ENCODE assay signal across 8 mouse cellular contexts in the genomic region with DNA sequence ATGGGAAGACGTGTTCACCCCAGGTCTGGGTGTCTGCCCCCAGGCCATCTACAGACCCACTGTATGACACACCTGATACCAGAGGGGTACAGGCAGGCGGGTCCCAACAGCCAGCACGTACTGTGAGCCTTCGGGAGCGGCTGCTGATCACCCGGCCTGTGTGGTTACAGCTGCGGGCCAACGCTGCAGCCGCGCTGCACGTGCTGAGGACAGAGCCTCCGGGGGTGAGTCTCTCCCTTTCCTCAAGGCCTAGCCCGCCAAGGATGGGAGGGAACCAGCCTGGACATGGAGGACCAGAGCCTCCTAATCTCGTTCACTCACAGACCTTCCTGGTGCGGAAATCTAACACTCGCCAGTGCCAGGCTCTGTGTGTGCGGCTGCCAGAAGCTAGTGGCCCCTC. TPM values are rescaled to one million over a fixed set of nuclear protein-coding genes. Genes with fewer than 3 reads are reported as not detected.
DNase-seq lines count a peak whose midpoint lies in the region; ATAC-seq and TF ChIP-seq lines count a peak whose summit lies in the region.

No protein-coding gene starts in this region.

- peaks cover 16% of the 10 kb centered on the region for H3K27me3 ChIP-seq in heart, embryonic 16.5 days (ENCODE audit: control insufficient read depth, insufficient read depth, low read length)
- H3K27me3 ChIP-seq in liver, postnatal 0 days (ENCODE audit: insufficient read depth, low read length): peaks cover 30% of the 10 kb centered on the region
- H3K27me3 ChIP-seq in thymus, adult 2 months (ENCODE audit: control insufficient read depth, insufficient read depth, low read length): no peaks in the 10 kb centered on the region; the same call in 1 of the 2 replicates

- H3K4me3 ChIP-seq in heart, embryonic 16.5 days (ENCODE audit: low read length): peak overlapping the region; percentile 36
- 0 out of 2 replicates have a peak overlapping the region, but pooled peaks have one; percentile 11 for H3K4me3 ChIP-seq in liver, postnatal 0 days (ENCODE audit: low read depth, low read length)
- H3K4me3 ChIP-seq in thymus, adult 2 months (ENCODE audit: control insufficient read depth, insufficient read depth, low read length): no peak overlapping the region

- peak overlapping the region; percentile 55 for H3K9ac ChIP-seq in heart, embryonic 16.5 days (ENCODE audit: low read length)
- H3K9ac ChIP-seq in liver, postnatal 0 days (replicated peaks): no peak overlapping the region; the same call in 1 of the 2 replicates

- H3K9me3 ChIP-seq in heart, embryonic 16.5 days (replicated peaks; ENCODE audit: control insufficient read depth, low read length): no peaks in the 10 kb centered on the region
- no peaks in the 10 kb centered on the region for H3K9me3 ChIP-seq in liver, postnatal 0 days (ENCODE audit: low read length)

- H3K27ac ChIP-seq in heart, embryonic 16.5 days (ENCODE audit: low read length): peak overlapping the region; percentile 4; the same call in 1 of the 2 replicates
- H3K27ac ChIP-seq in liver, postnatal 0 days (ENCODE audit: low read depth): no peak overlapping the region
- H3K27ac ChIP-seq in thymus, adult 2 months (ENCODE audit: control insufficient read depth, insufficient read depth, low read length): no peak overlapping the region

- H3K4me2 ChIP-seq in heart, embryonic 16.5 days (ENCODE audit: low read depth, low read length): peak overlapping the region; percentile 51
- peak overlapping the region; percentile 39 for H3K4me2 ChIP-seq in liver, postnatal 0 days (ENCODE audit: low read depth, low read length)

- 5% methylated on average over 17 of the region's 17 CpGs for WGBS in heart, embryonic 16.5 days
- 14% methylated on average over 17 of the region's 17 CpGs for WGBS in liver, postnatal 0 days (ENCODE audit: insufficient replicate concordance)
- WGBS in thymus, adult 2 months: 14% methylated on average over 17 of the region's 17 CpGs

- no peak for TF ChIP-seq CTCF in liver, postnatal 0 days (IDR thresholded peaks at IDR 0.05; ENCODE audit: low read depth)
- no peak for TF ChIP-seq CTCF in thymus, adult 2 months (IDR thresholded peaks at IDR 0.05; ENCODE audit: borderline replicate concordance, control insufficient read depth, extremely low read depth, insufficient read depth, low read length, poor library complexity)

- peaks cover 29% of the 10 kb centered on the region for H3K4me1 ChIP-seq in heart, embryonic 16.5 days (ENCODE audit: control insufficient read depth, insufficient read depth, low read length)
- peaks cover 3% of the 10 kb centered on the region; the same call in 1 of the 2 replicates for H3K4me1 ChIP-seq in liver, postnatal 0 days (ENCODE audit: insufficient read depth)
- H3K4me1 ChIP-seq in thymus, adult 2 months (replicated peaks; ENCODE audit: control insufficient read depth, insufficient read depth, low read length): no peaks in the 10 kb centered on the region

- TF ChIP-seq EP300 in liver, postnatal 0 days (IDR thresholded peaks at IDR 0.05; ENCODE audit: low read depth): no peak

- peak; percentile 93 for DNase-seq in heart, adult 11 months
- DNase-seq in heart, postnatal 25 days (ENCODE audit: low spot score): no peak
- DNase-seq in Muller cell, postnatal 12 days (ENCODE audit: inconsistent ontology term): peak; percentile 46
- peak; percentile 24 for DNase-seq in liver, postnatal 0 days
- DNase-seq in right cerebral cortex, postnatal 14 days: no peak
- no peak for DNase-seq in left cerebral cortex, adult 9 months (ENCODE audit: low spot score in 2 of 2)
- no peak for DNase-seq in thymus, adult 2 months

- H3K36me3 ChIP-seq in heart, embryonic 16.5 days (ENCODE audit: control insufficient read depth, insufficient read depth): peaks cover 12% of the 10 kb centered on the region; the same call in 1 of the 2 replicates
- peaks cover 26% of the 10 kb centered on the region for H3K36me3 ChIP-seq in liver, postnatal 0 days (replicated peaks; ENCODE audit: insufficient read depth, low read length)
- peaks cover 13% of the 10 kb centered on the region for H3K36me3 ChIP-seq in thymus, adult 2 months (ENCODE audit: control insufficient read depth, insufficient read depth, low read length)

- 0 out of 2 replicates have a peak, but pooled peaks have one; percentile 18 for ATAC-seq in heart, embryonic 16.5 days (replicated peaks; ENCODE audit: extremely low read depth, insufficient read depth, low FRiP score)
- no peak for ATAC-seq in liver, postnatal 0 days

- intact Hi-C loops in heart, postnatal 25 days (cut with DNase I): no loop called here

- TF ChIP-seq POLR2A in thymus, adult 2 months (IDR thresholded peaks at IDR 0.05; ENCODE audit: control insufficient read depth, extremely low read depth, insufficient read depth, low read length, poor library complexity): no peak

RNA-seq across cellular contexts. Expression of gene Rin1, which starts 0.8 kb away (rescaled TPM):
- total RNA-seq in heart, postnatal 25 days (2021): 1 to 10 TPM; 1.6 to 3.4 TPM
- 1.8 and 2.2 TPM in 2 replicates for polyA plus RNA-seq in heart, embryonic 16.5 days (2015; fragmentation: Nextera tagmentation; extraction: Ambion mirVana)
- 0.21 and 0.36 TPM in 2 replicates for polyA plus RNA-seq in liver, postnatal 0 days (2015; fragmentation: Nextera tagmentation; extraction: Ambion mirVana)
- polyA plus RNA-seq in thymus, adult 2 months (2012; rRNA removed): 7.1 and 8.8 TPM in 2 replicates

RNA-seq across cellular contexts. Expression of gene Brms1, which starts 9.9 kb away (rescaled TPM):
- total RNA-seq in heart, postnatal 25 days (2021): 10 to 100 TPM; 11.4 to 12.3 TPM
- 29.7 and 29.9 TPM in 2 replicates for polyA plus RNA-seq in heart, embryonic 16.5 days (2015; fragmentation: Nextera tagmentation; extraction: Ambion mirVana)
- 20.7 and 22.6 TPM in 2 replicates for polyA plus RNA-seq in liver, postnatal 0 days (2015; fragmentation: Nextera tagmentation; extraction: Ambion mirVana)
- 54.2 and 61.4 TPM in 2 replicates for polyA plus RNA-seq in thymus, adult 2 months (2012; rRNA removed)

RNA-seq across cellular contexts. Expression of gene AC124502.3, which starts 12.3 kb away (rescaled TPM):
- total RNA-seq in heart, postnatal 25 days (2021): 1 to 10 TPM; 2.2 TPM
- 2.6 and 2.7 TPM in 2 replicates for polyA plus RNA-seq in heart, embryonic 16.5 days (2015; fragmentation: Nextera tagmentation; extraction: Ambion mirVana)
- 0.19 and 0.31 TPM in 2 replicates for polyA plus RNA-seq in liver, postnatal 0 days (2015; fragmentation: Nextera tagmentation; extraction: Ambion mirVana)
- 1.1 and 1.4 TPM in 2 replicates for polyA plus RNA-seq in thymus, adult 2 months (2012; rRNA removed)

RNA-seq across cellular contexts. Expression of gene B4gat1, which starts 12.4 kb away (rescaled TPM):
- 10 to 100 TPM; 47.0 to 47.3 TPM for total RNA-seq in heart, postnatal 25 days (2021)
- polyA plus RNA-seq in heart, embryonic 16.5 days (2015; fragmentation: Nextera tagmentation; extraction: Ambion mirVana): 43.4 and 43.5 TPM in 2 replicates
- 11.7 and 12.4 TPM in 2 replicates for polyA plus RNA-seq in liver, postnatal 0 days (2015; fragmentation: Nextera tagmentation; extraction: Ambion mirVana)
- 23.8 and 25.1 TPM in 2 replicates for polyA plus RNA-seq in thymus, adult 2 months (2012; rRNA removed)

RNA-seq across cellular contexts. Expression of gene Cd248, which starts 16.8 kb away (rescaled TPM):
- total RNA-seq in heart, postnatal 25 days (2021): 10 to 100 TPM; 15.3 to 16.1 TPM
- 21.1 and 23.4 TPM in 2 replicates for polyA plus RNA-seq in heart, embryonic 16.5 days (2015; fragmentation: Nextera tagmentation; extraction: Ambion mirVana)
- 2.0 and 2.4 TPM in 2 replicates for polyA plus RNA-seq in liver, postnatal 0 days (2015; fragmentation: Nextera tagmentation; extraction: Ambion mirVana)
- polyA plus RNA-seq in thymus, adult 2 months (2012; rRNA removed): 5.9 and 7.7 TPM in 2 replicates

Comparison
In these comparisons a context has a peak if more than half of its experiments do, and no peak if none do; other contexts are left out.
1. DNase-seq: peak in heart, adult 11 months (single experiment), Muller cell, postnatal 12 days (single experiment) and liver, postnatal 0 days (single experiment); none in heart, postnatal 25 days (single experiment), right cerebral cortex, postnatal 14 days (single experiment), left cerebral cortex, adult 9 months (0 of 2) and thymus, adult 2 months (single experiment).